Mouse (Mus musculus) bone marrow macrophage, adult 2 months (primary cell): Measurements from ENCODE around the gene Pip5k1c.

ENCODE experiments used
- CTCF ChIP-seq: IDR thresholded peaks from 2 replicates; pipeline ENCODE4 v1.5.1; 2012; ENCODE audit warnings: low read depth, mild to moderate bottlenecking, low read length, moderate library complexity
- POLR2A ChIP-seq: IDR thresholded peaks from 2 replicates; pipeline ENCODE4 v1.6.1; 2012; ENCODE audit warnings: mild to moderate bottlenecking, low read depth, low read length, borderline replicate concordance

- TF ChIP-seq CTCF (no peak), POLR2A (no peak)
These were observed 719 bp downstream of the Pip5k1c start for GRCm38 (mm10) chr10:81293334-81294030.
